Mouse (Mus musculus) 3T3-L1 (cell line): ENCODE data around the gene Zfp692.
A peak's percentile ranks its signal among the peaks of the same experiment; 100 is the strongest.

Experiments used
- DNase-seq: peaks from one replicate; pipeline ENCODE4 v3.0.0-alpha.2; 2015; ENCODE audit warnings: low read depth, low spot score

The Zfp692 gene

GRCm38 (mm10) chr11:58307411-58308080 is 677 bp downstream of the Zfp692 start:
- peak; percentile 49 for DNase-seq

GRCm38 (mm10) chr11:58308661-58309060 is 1.8 kb downstream of the Zfp692 start:
- no peak for DNase-seq

- no peak for DNase-seq
Measured at GRCm38 (mm10) chr11:58314069-58314468, 7.2 kb downstream of the Zfp692 start.

GRCm38 (mm10) chr11:58315536-58316168 is 8.8 kb downstream of the Zfp692 start:
- DNase-seq: no peak

- no peak for DNase-seq
Measured at GRCm38 (mm10) chr11:58316344-58316743, 9.5 kb downstream of the Zfp692 start.

- no peak for DNase-seq
Measured at GRCm38 (mm10) chr11:58316768-58317390, 10.0 kb downstream of the Zfp692 start.

- peak; percentile 95 for DNase-seq
Measured at GRCm38 (mm10) chr11:58322824-58323569, 16.1 kb downstream of the Zfp692 start.

GRCm38 (mm10) chr11:58323570-58324340 is 16.9 kb downstream of the Zfp692 start:
- DNase-seq: no peak

- DNase-seq: no peak
Measured at GRCm38 (mm10) chr11:58324614-58325229, 17.9 kb downstream of the Zfp692 start.

- peak; percentile 54 for DNase-seq
Measured at GRCm38 (mm10) chr11:58326781-58327180, 19.9 kb downstream of the Zfp692 start.

GRCm38 (mm10) chr11:58329906-58330275 is 23.0 kb downstream of the Zfp692 start:
- no peak for DNase-seq

- peak; percentile 97 for DNase-seq
Measured at GRCm38 (mm10) chr11:58330276-58331148, 23.6 kb downstream of the Zfp692 start, which contains the start of the genes Zfp672 and Sh3bp5l. Zfp672 (minus strand) TSS chr11:58330339. Sh3bp5l (plus strand) TSS chr11:58330724.

GRCm38 (mm10) chr11:58331149-58331495 is 24.3 kb downstream of the Zfp692 start:
- DNase-seq: no peak

- DNase-seq: no peak
Measured at GRCm38 (mm10) chr11:58331546-58331945, 24.7 kb downstream of the Zfp692 start.

GRCm38 (mm10) chr11:58334746-58335145 is 27.9 kb downstream of the Zfp692 start:
- DNase-seq: peak; percentile 98

GRCm38 (mm10) chr11:58346745-58347144 is 39.9 kb downstream of the Zfp692 start:
- no peak for DNase-seq

- DNase-seq: peak; percentile 23
Measured at GRCm38 (mm10) chr11:58350628-58351027, 43.8 kb downstream of the Zfp692 start.

GRCm38 (mm10) chr11:58351179-58351578 is 44.3 kb downstream of the Zfp692 start:
- DNase-seq: no peak

- DNase-seq: peak; percentile 44
Measured at GRCm38 (mm10) chr11:58352681-58353548, 46.0 kb downstream of the Zfp692 start.
